Mouse (Mus musculus) liver, postnatal 0 days (tissue): ENCODE measurements around the gene Hrc.

Experiments used
- CTCF ChIP-seq: sonication (generic); IDR thresholded peaks from 2 replicates; pipeline ENCODE4 v1.5.1; 2016; ENCODE audit warnings: antibody characterized with exemption, low read depth
- EP300 ChIP-seq: IDR thresholded peaks from 2 replicates; pipeline ENCODE4 v1.6.1; 2016; ENCODE audit warnings: antibody characterized with exemption, low read depth, mild to moderate bottlenecking

GRCm38 (mm10) chr7:45331502-45331901 lies 3.6 kb upstream of the Hrc start:
- TF ChIP-seq CTCF (peak; percentile 31), EP300 (no peak)
